Comparison of ENCODE assay signal across 8 mouse cellular contexts in genomic region chr1:134987962-134988341, GRCm38 (mm10). TPM values are rescaled to one million over a fixed set of nuclear protein-coding genes. Genes with fewer than 3 reads are reported as not detected.
A peak's percentile ranks its signal among the peaks of the same experiment; 100 is the strongest.
DNase-seq lines count a peak whose midpoint lies in the region; ATAC-seq and TF ChIP-seq lines count a peak whose summit lies in the region.

No protein-coding gene starts in this region.

- TF ChIP-seq CTCF in lung, adult 2 months (IDR thresholded peaks at IDR 0.05; ENCODE audit: insufficient read depth, low read length): no peak

- TF ChIP-seq POLR2A in lung, adult 2 months (IDR thresholded peaks at IDR 0.05; ENCODE audit: borderline replicate concordance, extremely low read depth, low read depth, low read length): no peak

- peak; percentile 33; the same call in 1 of the 2 replicates for ATAC-seq in intestine, embryonic 16.5 days
- 0 out of 2 replicates have a peak, but pooled peaks have one; percentile 17 for ATAC-seq in neural tube, embryonic 13.5 days (ENCODE audit: low read depth)

- WGBS in lung, adult 2 months: 12% methylated on average over 14 of the region's 14 CpGs
- WGBS in forebrain, embryonic 10.5 days: 7% methylated on average over 14 of the region's 14 CpGs
- WGBS in intestine, embryonic 16.5 days: 11% methylated on average over 14 of the region's 14 CpGs
- WGBS in neural tube, embryonic 13.5 days: 6% methylated on average over 14 of the region's 14 CpGs

- H3K9ac ChIP-seq in intestine, embryonic 16.5 days (ENCODE audit: low read depth, low read length): peak overlapping the region; percentile 60
- peak overlapping the region; percentile 75 for H3K9ac ChIP-seq in neural tube, embryonic 13.5 days

- no peak for DNase-seq in lung, adult 2 months
- DNase-seq in lung, postnatal 36 days: no peak
- DNase-seq in forebrain, embryonic 10.5 days (ENCODE audit: extremely low spot score, low spot score): no peak
- DNase-seq in ovary, postnatal 10 days (ENCODE audit: low spot score): no peak
- DNase-seq in gastrocnemius, postnatal 4 days (ENCODE audit: low spot score in 2 of 2): no peak
- DNase-seq in thymus, postnatal 0 days (ENCODE audit: low spot score): no peak

- peak overlapping the region; percentile 79 for H3K27ac ChIP-seq in forebrain, embryonic 10.5 days
- H3K27ac ChIP-seq in intestine, embryonic 16.5 days (ENCODE audit: low read length): no peak overlapping the region
- no peak overlapping the region for H3K27ac ChIP-seq in neural tube, embryonic 13.5 days (replicated peaks)

- peaks cover 7% of the 10 kb centered on the region for H3K4me1 ChIP-seq in lung, adult 2 months (ENCODE audit: control insufficient read depth, insufficient read depth, low read length)
- peaks cover 18% of the 10 kb centered on the region for H3K4me1 ChIP-seq in forebrain, embryonic 10.5 days
- H3K4me1 ChIP-seq in intestine, embryonic 16.5 days (ENCODE audit: control insufficient read depth, insufficient read depth, low read length): peaks cover 4% of the 10 kb centered on the region; the same call in 1 of the 2 replicates
- H3K4me1 ChIP-seq in neural tube, embryonic 13.5 days (replicated peaks): peaks cover 8% of the 10 kb centered on the region

- H3K27me3 ChIP-seq in forebrain, embryonic 10.5 days (ENCODE audit: poor library complexity, severe bottlenecking): peaks cover 61% of the 10 kb centered on the region
- peaks cover 4% of the 10 kb centered on the region; the same call in 1 of the 2 replicates for H3K27me3 ChIP-seq in intestine, embryonic 16.5 days (replicated peaks; ENCODE audit: control insufficient read depth, insufficient read depth, low read length)
- peaks cover 21% of the 10 kb centered on the region for H3K27me3 ChIP-seq in neural tube, embryonic 13.5 days

- no peaks in the 10 kb centered on the region for H3K36me3 ChIP-seq in forebrain, embryonic 10.5 days (replicated peaks)
- no peaks in the 10 kb centered on the region for H3K36me3 ChIP-seq in intestine, embryonic 16.5 days (ENCODE audit: control insufficient read depth, insufficient read depth, low read length)
- H3K36me3 ChIP-seq in neural tube, embryonic 13.5 days: no peaks in the 10 kb centered on the region

- no peaks in the 10 kb centered on the region for H3K9me3 ChIP-seq in forebrain, embryonic 10.5 days
- no peaks in the 10 kb centered on the region for H3K9me3 ChIP-seq in intestine, embryonic 16.5 days (ENCODE audit: control insufficient read depth, low read length)
- H3K9me3 ChIP-seq in neural tube, embryonic 13.5 days: no peaks in the 10 kb centered on the region

- H3K4me3 ChIP-seq in lung, adult 2 months (replicated peaks; ENCODE audit: extremely low read depth, low read depth, low read length): peak overlapping the region; percentile 44
- H3K4me3 ChIP-seq in forebrain, embryonic 10.5 days: peak overlapping the region; percentile 59
- H3K4me3 ChIP-seq in intestine, embryonic 16.5 days (ENCODE audit: low read length): peak overlapping the region; percentile 49
- H3K4me3 ChIP-seq in neural tube, embryonic 13.5 days: peak overlapping the region; percentile 42

- H3K4me2 ChIP-seq in intestine, embryonic 16.5 days (ENCODE audit: low read depth, low read length): peak overlapping the region; percentile 89
- peak overlapping the region; percentile 77 for H3K4me2 ChIP-seq in neural tube, embryonic 13.5 days

RNA-seq across cellular contexts. Expression of gene Ube2t, which starts 25.6 kb away (rescaled TPM):
- 0.77 and 1.1 TPM in 2 replicates for polyA plus RNA-seq in lung, adult 2 months (2012; rRNA removed)
- 58.0 and 58.9 TPM in 2 replicates for polyA plus RNA-seq in forebrain, embryonic 10.5 days (2016; fragmentation: Nextera tagmentation; extraction: Ambion mirVana)
- polyA plus RNA-seq in intestine, embryonic 16.5 days (2015; fragmentation: Nextera tagmentation; extraction: Ambion mirVana): 23.2 and 28.4 TPM in 2 replicates
- 11.7 and 12.9 TPM in 2 replicates for polyA plus RNA-seq in neural tube, embryonic 13.5 days (2015; fragmentation: Nextera tagmentation; extraction: Ambion mirVana)
- total RNA-seq in gastrocnemius, postnatal 4 days (2021): 1 to 10 TPM; 9.2 to 9.5 TPM
- 51.6 and 57.5 TPM in 2 replicates for polyA plus RNA-seq in thymus, postnatal 0 days (2015; fragmentation: Nextera tagmentation; extraction: Ambion mirVana)

RNA-seq across cellular contexts. Expression of gene Ppp1r12b, which starts 32.2 kb away (rescaled TPM):
- 10.9 and 18.6 TPM in 2 replicates for polyA plus RNA-seq in lung, adult 2 months (2012; rRNA removed)
- 5.8 and 6.5 TPM in 2 replicates for polyA plus RNA-seq in forebrain, embryonic 10.5 days (2016; fragmentation: Nextera tagmentation; extraction: Ambion mirVana)
- polyA plus RNA-seq in intestine, embryonic 16.5 days (2015; fragmentation: Nextera tagmentation; extraction: Ambion mirVana): 13.9 and 18.5 TPM in 2 replicates
- polyA plus RNA-seq in neural tube, embryonic 13.5 days (2015; fragmentation: Nextera tagmentation; extraction: Ambion mirVana): 10.5 and 12.6 TPM in 2 replicates
- total RNA-seq in gastrocnemius, postnatal 4 days (2021): 100 to 1,000 TPM; 181 to 205 TPM
- polyA plus RNA-seq in thymus, postnatal 0 days (2015; fragmentation: Nextera tagmentation; extraction: Ambion mirVana): 4.5 and 7.0 TPM in 2 replicates
